Mouse (Mus musculus) MEL (cell line): ENCODE measurements around the gene Abhd17b. TPM values are rescaled to one million over a fixed set of nuclear protein-coding genes. Genes with fewer than 3 reads are reported as not detected.

Experiments
- DNase-seq: peaks from one replicate; pipeline ENCODE4 v3.0.0; 2011; ENCODE audit warnings: low read depth, low spot score
- H3K27ac ChIP-seq: 2 replicates; pipeline ENCODE4 v1.5.1; 2012; ENCODE audit warnings: low read depth, mild to moderate bottlenecking, control low read depth, low read length, moderate library complexity; ENCODE audit not compliant: control insufficient read depth
- H3K27me3 ChIP-seq, 2 experiments: fragments of 150-350 bp in 1 of 2; sonication (generic) in 1 of 2; 2 replicates each; pipeline ENCODE4 v1.6.1; 2012; ENCODE audit warnings: low read length in 2 of 2, mild to moderate bottlenecking in 2 of 2, improper control_type of control experiment in 1 of 2, moderate library complexity in 1 of 2; ENCODE audit not compliant: insufficient read depth in 2 of 2, control insufficient read depth in 1 of 2
- H3K36me3 ChIP-seq, 2 experiments: 2 replicates each; pipeline ENCODE4 v1.6.1; 2012 to 2014; ENCODE audit warnings: low read length in 2 of 2, improper control_type of control experiment in 1 of 2, inconsistent platforms in 1 of 2, mild to moderate bottlenecking in 1 of 2; ENCODE audit not compliant: insufficient read depth in 2 of 2, control insufficient read depth in 1 of 2
- H3K4me1 ChIP-seq, 2 experiments: fragments of 150-350 bp in 1 of 2; sonication (generic) in 1 of 2; 2 replicates each; pipeline ENCODE4 v1.6.1; 2012; ENCODE audit warnings: low read length in 2 of 2, improper control_type of control experiment in 1 of 2, mild to moderate bottlenecking in 1 of 2; ENCODE audit not compliant: insufficient read depth in 2 of 2, control insufficient read depth in 1 of 2
- H3K4me3 ChIP-seq, 2 experiments: fragments of 150-350 bp in 1 of 2; sonication (generic) in 1 of 2; 2 replicates each; pipeline ENCODE4 v1.5.1; 2012; ENCODE audit warnings: low read depth in 2 of 2, low read length in 2 of 2, mild to moderate bottlenecking in 2 of 2, moderate library complexity in 2 of 2, control low read depth in 1 of 2, improper control_type of control experiment in 1 of 2; ENCODE audit not compliant: control insufficient read depth in 1 of 2, insufficient read depth in 1 of 2
- H3K79me2 ChIP-seq: 2 replicates; pipeline ENCODE4 v1.6.1; 2012; ENCODE audit warnings: mild to moderate bottlenecking, low read length, moderate library complexity; ENCODE audit not compliant: control insufficient read depth, poor library complexity, insufficient read depth
- H3K9ac ChIP-seq: 2 replicates; pipeline ENCODE4 v1.6.1; 2012; ENCODE audit warnings: low read depth, mild to moderate bottlenecking, control low read depth, low read length, moderate library complexity; ENCODE audit not compliant: control insufficient read depth, poor library complexity, severe bottlenecking
- H3K9me3 ChIP-seq: fragments of 150-350 bp; sonication (generic); replicated peaks from 2 replicates; pipeline ENCODE4 v1.6.1; 2012; ENCODE audit warnings: mild to moderate bottlenecking, low read length, improper control_type of control experiment, moderate library complexity; ENCODE audit not compliant: insufficient read depth
- BHLHE40 ChIP-seq: IDR thresholded peaks from 2 replicates; pipeline ENCODE4 v1.6.1; 2012; ENCODE audit warnings: low read depth, mild to moderate bottlenecking, inconsistent platforms, low read length, improper control_type of control experiment, borderline replicate concordance
- CHD1 ChIP-seq: IDR thresholded peaks from 2 replicates; pipeline ENCODE4 v1.6.1; 2012; ENCODE audit warnings: low read depth, mild to moderate bottlenecking, inconsistent platforms, low read length, improper control_type of control experiment
- CHD2 ChIP-seq: IDR thresholded peaks from 2 replicates; pipeline ENCODE4 v1.6.1; 2011; ENCODE audit warnings: low read length, improper control_type of control experiment
- CTCF ChIP-seq, 3 experiments: IDR thresholded peaks in 2 of 3; conservative IDR thresholded peaks in 1 of 3; 2 replicates each; pipeline ENCODE4 v1.5.1; 2011 to 2012; ENCODE audit warnings: low read length in 3 of 3, low read depth in 2 of 3, mild to moderate bottlenecking in 2 of 3, improper control_type of control experiment in 1 of 3, inconsistent platforms in 1 of 3, mixed read lengths in 1 of 3, moderate library complexity in 1 of 3; ENCODE audit not compliant: control insufficient read depth in 1 of 3, insufficient read depth in 1 of 3, poor library complexity in 1 of 3, severe bottlenecking in 1 of 3
- E2F4 ChIP-seq: IDR thresholded peaks from 2 replicates; pipeline ENCODE4 v1.6.1; 2011; ENCODE audit warnings: low read depth, low read length, improper control_type of control experiment, borderline replicate concordance
- ELF1 ChIP-seq: IDR thresholded peaks from 2 replicates; pipeline ENCODE4 v1.6.1; 2014; ENCODE audit warnings: low read depth, mild to moderate bottlenecking, inconsistent platforms, low read length, improper control_type of control experiment, moderate library complexity
- EP300 ChIP-seq, 2 experiments: IDR thresholded peaks; 2 replicates each; pipeline ENCODE4 v1.6.1; 2011; ENCODE audit warnings: improper control_type of control experiment in 2 of 2, low read length in 2 of 2, low read depth in 1 of 2, mild to moderate bottlenecking in 1 of 2
- ETS1 ChIP-seq: IDR thresholded peaks from 2 replicates; pipeline ENCODE4 v1.6.1; 2012; ENCODE audit warnings: low read depth, mild to moderate bottlenecking, inconsistent platforms, low read length, improper control_type of control experiment, moderate library complexity
- GABPA ChIP-seq: IDR thresholded peaks from 2 replicates; pipeline ENCODE4 v1.6.1; 2012; ENCODE audit warnings: low read depth, mild to moderate bottlenecking, inconsistent platforms, low read length, improper control_type of control experiment, moderate library complexity
- HCFC1 ChIP-seq: IDR thresholded peaks from 2 replicates; pipeline ENCODE4 v1.6.1; 2012; ENCODE audit warnings: low read depth, mild to moderate bottlenecking, inconsistent platforms, low read length, improper control_type of control experiment, moderate library complexity
- JUND ChIP-seq: IDR thresholded peaks from 2 replicates; pipeline ENCODE4 v1.6.1; 2011; ENCODE audit warnings: low read depth, mild to moderate bottlenecking, improper control_type of control experiment, low read length
- KAT2A ChIP-seq: conservative IDR thresholded peaks from 2 replicates; pipeline ENCODE4 v1.6.1; 2012; ENCODE audit warnings: low read depth, low read length, improper control_type of control experiment, inconsistent platforms
- MAFK ChIP-seq: IDR thresholded peaks from 2 replicates; pipeline ENCODE4 v1.6.1; 2011; ENCODE audit warnings: low read depth, mild to moderate bottlenecking, low read length, improper control_type of control experiment, borderline replicate concordance
- MAX ChIP-seq: IDR thresholded peaks from 2 replicates; pipeline ENCODE4 v1.6.1; 2011; ENCODE audit warnings: low read length, improper control_type of control experiment
- MAZ ChIP-seq: IDR thresholded peaks from 2 replicates; pipeline ENCODE4 v1.6.1; 2012; ENCODE audit warnings: low read depth, mild to moderate bottlenecking, inconsistent platforms, low read length, improper control_type of control experiment
- MXI1 ChIP-seq: IDR thresholded peaks from 2 replicates; pipeline ENCODE4 v1.6.1; 2011; ENCODE audit warnings: mild to moderate bottlenecking, low read depth, low read length, improper control_type of control experiment
- MYB ChIP-seq: IDR thresholded peaks from 2 replicates; pipeline ENCODE4 v1.6.1; 2011; ENCODE audit warnings: mild to moderate bottlenecking, low read depth, low read length, improper control_type of control experiment
- MYC ChIP-seq: IDR thresholded peaks from 2 replicates; pipeline ENCODE4 v1.6.1; 2011; ENCODE audit warnings: low read depth, mild to moderate bottlenecking, low read length, improper control_type of control experiment, moderate library complexity
- POLR2A ChIP-seq, 2 experiments: IDR thresholded peaks; 2 replicates each; pipeline ENCODE4 v1.6.1; 2011 to 2012; ENCODE audit warnings: low read length in 2 of 2, mild to moderate bottlenecking in 2 of 2, control low read depth in 1 of 2, improper control_type of control experiment in 1 of 2, low read depth in 1 of 2, moderate library complexity in 1 of 2; ENCODE audit not compliant: control insufficient read depth in 1 of 2, insufficient read depth in 1 of 2, poor library complexity in 1 of 2
- POLR2AphosphoS2 ChIP-seq: IDR thresholded peaks from 2 replicates; pipeline ENCODE4 v1.6.1; 2011; ENCODE audit warnings: low read length, improper control_type of control experiment
- RAD21 ChIP-seq: IDR thresholded peaks from 2 replicates; pipeline ENCODE4 v1.6.1; 2011; ENCODE audit warnings: mild to moderate bottlenecking, low read depth, low read length, improper control_type of control experiment
- SMC3 ChIP-seq: IDR thresholded peaks from 2 replicates; pipeline ENCODE4 v1.6.1; 2011; ENCODE audit warnings: low read depth, low read length, improper control_type of control experiment
- TAL1 ChIP-seq: IDR thresholded peaks from 2 replicates; pipeline ENCODE4 v1.6.1; 2012; ENCODE audit warnings: mild to moderate bottlenecking, inconsistent platforms, low read length, moderate library complexity, mixed read lengths
- UBTF ChIP-seq: IDR thresholded peaks from 2 replicates; pipeline ENCODE4 v1.6.1; 2012; ENCODE audit warnings: low read depth, mild to moderate bottlenecking, inconsistent platforms, low read length, improper control_type of control experiment, moderate library complexity, borderline replicate concordance; ENCODE audit not compliant: insufficient read depth
- USF1 ChIP-seq: IDR thresholded peaks from 2 replicates; pipeline ENCODE4 v1.6.1; 2014; ENCODE audit warnings: low read depth, mild to moderate bottlenecking, inconsistent platforms, low read length, improper control_type of control experiment, moderate library complexity
- USF2 ChIP-seq, 2 experiments: IDR thresholded peaks; 2 replicates each; pipeline ENCODE4 v1.6.1; 2011 to 2012; ENCODE audit warnings: improper control_type of control experiment in 2 of 2, low read length in 2 of 2, borderline replicate concordance in 1 of 2, inconsistent platforms in 1 of 2, low read depth in 1 of 2, mild to moderate bottlenecking in 1 of 2; ENCODE audit not compliant: insufficient read depth in 1 of 2
- ZC3H11A ChIP-seq: IDR thresholded peaks from 2 replicates; pipeline ENCODE4 v1.6.1; 2012; ENCODE audit warnings: low read depth, mild to moderate bottlenecking, inconsistent platforms, low read length, improper control_type of control experiment
- ZKSCAN1 ChIP-seq: IDR thresholded peaks from 2 replicates; pipeline ENCODE4 v1.6.1; 2012; ENCODE audit warnings: low read depth, mild to moderate bottlenecking, inconsistent platforms, low read length, improper control_type of control experiment, moderate library complexity
- ZNF384 ChIP-seq: IDR thresholded peaks from 2 replicates; pipeline ENCODE4 v1.6.1; 2012; ENCODE audit warnings: low read depth, mild to moderate bottlenecking, inconsistent platforms, low read length, improper control_type of control experiment
- polyA plus RNA-seq, 2 experiments: library from polyadenylated mRNA; stranded (reverse) in 1 of 2; unstranded in 1 of 2; fragments of >175 nt in 1 of 2; fragments of >200 nt in 1 of 2; gene quantifications; 2 replicates each; pipeline versions ENCODE4 v1.2.1 to v1.2.4; 2012; ENCODE audit warnings: low replicate concordance in 2 of 2, low read depth in 1 of 2; ENCODE audit not compliant: insufficient read length in 2 of 2, insufficient read depth in 1 of 2, missing spikeins in 1 of 2
- total RNA-seq: library from RNA; depleted of rRNA; stranded (reverse); fragments of 300-350 nt; gene quantifications from 2 replicates; pipeline ENCODE4 v1.2.3, GENCODE M21; 2012

Abhd17b gene
- total and polyA plus RNA-seq, 3 experiments: 15.8 to 173 (median 16.1) TPM

DNA sequence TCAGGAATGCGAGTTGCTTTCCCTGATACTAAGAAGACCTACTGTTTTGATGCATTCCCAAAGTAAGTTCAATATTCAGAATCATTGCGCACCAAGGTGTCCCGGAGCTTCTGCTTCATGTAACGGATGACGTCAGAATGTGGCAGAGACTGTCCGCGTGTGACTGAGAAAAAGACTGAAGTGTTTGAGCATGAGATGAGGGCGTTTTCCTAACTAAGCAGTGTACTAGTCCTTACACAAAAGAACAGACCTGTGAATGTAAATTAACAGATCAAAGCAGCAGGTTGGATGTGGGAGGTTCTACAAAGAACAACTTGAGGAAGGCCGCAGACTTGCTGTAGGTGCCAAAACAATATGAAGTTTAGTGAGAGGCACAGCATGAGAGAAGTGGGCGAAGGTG, 28.0 kb downstream of the Abhd17b start:
- Histone ChIP-seq H3K27me3 (no peaks in the 10 kb centered on the region), H3K79me2 (no peaks in the 10 kb centered on the region), H3K4me3 (no peak overlapping the region), H3K36me3 (peaks cover 0 to 10% of the 10 kb centered on the region in 2 experiments; a peak in 2 of 4 replicates), H3K9ac (no peak overlapping the region), H3K27ac (no peak overlapping the region), H3K9me3 (no peaks in the 10 kb centered on the region), H3K4me1 (no peaks in the 10 kb centered on the region)
- DNase-seq: no peak
- TF ChIP-seq ZNF384 (no peak), RAD21 (no peak), CTCF (IDR thresholded peaks at IDR 0.05 in 2 of 3, conservative IDR thresholded peaks at IDR 0.05 in 1 of 3; ENCODE audit: control insufficient read depth in 1 of 3, insufficient read depth in 1 of 3, low read depth in 2 of 3, low read length in 3 of 3, poor library complexity in 1 of 3, severe bottlenecking in 1 of 3) (no peak), GABPA (no peak), USF2 (IDR thresholded peaks at IDR 0.05; ENCODE audit: borderline replicate concordance in 1 of 2, insufficient read depth in 1 of 2, low read depth in 1 of 2, low read length in 2 of 2) (no peak), POLR2A (IDR thresholded peaks at IDR 0.05; ENCODE audit: control insufficient read depth in 1 of 2, insufficient read depth in 1 of 2, low read depth in 1 of 2, low read length in 2 of 2, poor library complexity in 1 of 2) (no peak)

DNA sequence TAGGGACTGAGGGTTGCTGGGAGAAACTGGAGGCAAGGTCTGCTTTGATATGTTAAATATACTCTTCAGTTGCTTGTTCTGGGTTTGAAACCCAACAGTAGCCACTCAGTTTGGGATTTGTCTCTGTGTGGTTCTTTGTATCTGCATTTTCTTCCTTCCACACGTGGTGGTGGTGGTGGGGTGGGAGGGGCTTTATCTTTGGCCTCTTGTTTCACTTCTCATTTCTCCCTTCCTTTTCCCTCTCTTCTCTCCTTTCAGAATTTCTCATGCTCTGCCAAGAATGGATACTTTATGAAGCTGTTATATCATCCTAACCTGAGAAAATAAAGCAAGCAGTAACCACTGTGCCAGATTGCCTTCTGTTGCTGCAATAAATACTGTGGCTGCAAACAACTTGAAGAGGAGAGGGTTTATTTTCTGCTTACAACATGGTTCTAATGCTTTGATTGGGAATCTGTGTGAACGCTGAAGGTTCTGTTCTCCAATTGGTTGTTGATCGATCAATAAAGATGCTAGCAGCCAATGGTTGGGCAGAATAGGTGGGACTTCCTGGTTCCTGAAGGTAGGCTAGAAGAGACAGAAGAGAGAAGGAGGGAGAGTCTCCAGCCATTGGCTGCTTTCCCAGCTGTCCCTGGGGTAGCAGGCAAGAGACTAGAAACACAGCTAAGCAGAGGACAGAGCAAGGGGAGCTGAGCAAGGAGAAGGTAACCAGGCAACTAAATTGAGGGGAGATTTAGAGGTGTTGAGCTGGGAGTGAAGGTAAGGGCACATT, 60.5 kb downstream of the Abhd17b start:
- Histone ChIP-seq H3K79me2 (no peaks in the 10 kb centered on the region), H3K4me1 (peaks cover 6 to 11% of the 10 kb centered on the region in 2 experiments; a peak in 3 of 4 replicates), H3K4me3 (peak overlapping the region; percentile 62 to 69), H3K9ac (peak overlapping the region; percentile 53), H3K27me3 (no peaks in the 10 kb centered on the region), H3K9me3 (no peaks in the 10 kb centered on the region), H3K36me3 (peaks cover 0 to 8% of the 10 kb centered on the region in 2 experiments; a peak in 2 of 4 replicates), H3K27ac (peak overlapping the region; percentile 63)
- peak; percentile 93 for DNase-seq
- TF ChIP-seq MAZ: no peak
- TF ChIP-seq ZKSCAN1: no peak
- peak; percentile 75 for TF ChIP-seq CHD2
- peak; percentile 91 for TF ChIP-seq MXI1
- TF ChIP-seq USF2 (IDR thresholded peaks at IDR 0.05; ENCODE audit: borderline replicate concordance in 1 of 2, insufficient read depth in 1 of 2, low read depth in 1 of 2, low read length in 2 of 2): no peak
- peak; percentile 72 for TF ChIP-seq MYC
- no peak for TF ChIP-seq TAL1
- TF ChIP-seq JUND: no peak
- no peak for TF ChIP-seq ZNF384
- no peak for TF ChIP-seq GABPA
- TF ChIP-seq E2F4: no peak
- no peak for TF ChIP-seq MAFK
- TF ChIP-seq CTCF (IDR thresholded peaks at IDR 0.05 in 2 of 3, conservative IDR thresholded peaks at IDR 0.05 in 1 of 3; ENCODE audit: control insufficient read depth in 1 of 3, insufficient read depth in 1 of 3, low read depth in 2 of 3, low read length in 3 of 3, poor library complexity in 1 of 3, severe bottlenecking in 1 of 3): no peak
- no peak for TF ChIP-seq UBTF
- TF ChIP-seq HCFC1: peak; percentile 66
- no peak for TF ChIP-seq POLR2AphosphoS2
- TF ChIP-seq USF1: no peak
- TF ChIP-seq KAT2A: no peak
- no peak for TF ChIP-seq EP300 (IDR thresholded peaks at IDR 0.05; ENCODE audit: low read depth in 1 of 2, low read length in 2 of 2)
- TF ChIP-seq ETS1: no peak
- TF ChIP-seq CHD1: no peak
- no peak for TF ChIP-seq ZC3H11A
- peak; percentile 94 for TF ChIP-seq ELF1
- TF ChIP-seq POLR2A (IDR thresholded peaks at IDR 0.05; ENCODE audit: control insufficient read depth in 1 of 2, insufficient read depth in 1 of 2, low read depth in 1 of 2, low read length in 2 of 2, poor library complexity in 1 of 2): peak; percentile 39 to 55; a peak in 2 of 4 replicates
- peak; percentile 83 for TF ChIP-seq MAX
- TF ChIP-seq BHLHE40: no peak
- TF ChIP-seq SMC3: no peak
- no peak for TF ChIP-seq MYB
